Mouse (Mus musculus) megakaryocyte-erythroid progenitor cell, adult 5 weeks (primary cell): ENCODE data around the gene D17H6S53E. TPM values are rescaled to one million over a fixed set of nuclear protein-coding genes. Genes with fewer than 3 reads are reported as not detected.

ENCODE experiments used
- polyA plus RNA-seq: library from polyadenylated mRNA; stranded (reverse); fragments of >175 nt; gene quantifications from 2 replicates; pipeline ENCODE4 v1.2.3, GENCODE M21; 2012

The D17H6S53E gene
- polyA plus RNA-seq: 4.1 and 4.4 TPM in 2 replicates

DNA sequence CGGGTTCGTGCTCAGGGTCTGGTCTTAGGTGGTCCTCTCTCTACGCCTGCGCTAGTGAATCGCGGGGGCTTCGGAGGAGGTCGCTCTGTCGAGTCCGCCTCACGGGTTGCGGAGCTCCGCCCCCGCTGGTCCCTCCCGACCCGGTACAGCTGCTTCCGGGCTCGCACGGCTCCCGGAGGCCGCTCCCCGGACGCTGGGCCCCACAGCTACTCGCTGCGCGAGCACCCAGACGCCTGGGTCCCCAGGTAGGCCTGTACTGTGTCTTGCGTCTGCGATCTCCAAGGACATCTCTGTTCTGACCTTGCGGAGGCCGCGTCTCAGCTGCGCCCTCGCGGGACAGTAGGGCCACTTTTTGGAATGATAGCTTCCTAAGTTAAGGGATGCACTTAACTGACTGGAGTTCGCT lies at the start of gene D17H6S53E:
TSS of gene D17H6S53E (plus strand) at position 168 of the 406 bp plus-strand sequence.

DNA sequence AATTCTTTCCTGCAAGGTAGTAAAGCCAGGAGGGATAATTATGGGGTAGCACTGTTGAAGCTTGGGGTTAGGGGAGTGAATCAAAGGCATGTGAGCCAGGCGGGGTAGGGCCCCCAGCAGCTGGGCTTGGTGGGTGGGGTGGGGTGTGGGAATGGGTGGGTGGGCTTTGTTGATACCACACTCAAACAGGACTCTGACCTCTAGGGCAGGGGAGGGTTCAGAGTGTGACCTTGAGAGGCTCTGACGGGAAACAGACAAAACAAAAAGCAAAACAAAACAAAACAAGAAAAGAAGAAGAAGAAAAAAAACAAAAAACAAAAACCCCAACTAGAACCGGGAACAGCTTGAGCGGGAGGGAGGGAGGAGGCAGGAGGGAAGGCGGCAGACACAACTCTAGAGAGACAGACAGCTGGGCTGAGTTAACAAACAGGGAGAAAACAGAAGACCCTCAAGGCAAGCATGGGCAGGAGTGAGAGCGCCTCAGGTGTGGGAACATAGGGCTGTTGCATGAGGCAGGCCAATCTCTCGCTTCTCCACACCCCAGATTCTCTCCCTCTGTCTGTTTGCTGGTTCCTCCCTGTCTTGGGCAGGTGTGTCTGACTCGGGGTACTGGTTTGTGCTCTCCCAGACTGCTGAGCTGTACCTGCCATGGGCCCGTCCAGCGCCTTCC lies 49.5 kb upstream of the D17H6S53E start, which contains the start of gene Ly6g6e:
TSS of gene Ly6g6e (plus strand) at position 396 of the 670 bp plus-strand sequence.

DNA sequence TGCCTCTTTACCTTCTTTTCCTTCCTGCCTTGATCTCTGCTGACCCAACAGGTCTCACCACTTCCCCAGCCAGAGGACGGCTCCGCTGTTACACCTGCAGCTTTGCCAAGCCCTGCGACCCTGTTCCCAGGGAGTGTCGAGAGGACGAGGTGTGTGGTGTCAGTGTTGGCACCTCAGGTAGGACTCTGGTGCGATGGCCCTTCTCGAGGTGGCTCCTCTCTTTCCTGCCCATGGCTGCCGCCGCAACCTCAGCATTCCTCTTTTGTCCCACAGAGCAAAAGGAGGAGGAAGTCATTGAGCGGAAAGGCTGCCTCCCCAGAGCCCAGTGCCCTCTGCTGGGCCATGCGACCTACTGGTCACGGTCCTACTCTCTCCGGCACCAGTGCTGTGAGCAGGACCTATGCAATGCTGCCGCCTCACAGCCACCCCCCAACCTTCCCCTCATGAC lies 48.4 kb upstream of the D17H6S53E start, which contains the start of gene Ly6g6d:
TSS of gene Ly6g6d (minus strand) at position 280 of the 448 bp plus-strand sequence.

DNA sequence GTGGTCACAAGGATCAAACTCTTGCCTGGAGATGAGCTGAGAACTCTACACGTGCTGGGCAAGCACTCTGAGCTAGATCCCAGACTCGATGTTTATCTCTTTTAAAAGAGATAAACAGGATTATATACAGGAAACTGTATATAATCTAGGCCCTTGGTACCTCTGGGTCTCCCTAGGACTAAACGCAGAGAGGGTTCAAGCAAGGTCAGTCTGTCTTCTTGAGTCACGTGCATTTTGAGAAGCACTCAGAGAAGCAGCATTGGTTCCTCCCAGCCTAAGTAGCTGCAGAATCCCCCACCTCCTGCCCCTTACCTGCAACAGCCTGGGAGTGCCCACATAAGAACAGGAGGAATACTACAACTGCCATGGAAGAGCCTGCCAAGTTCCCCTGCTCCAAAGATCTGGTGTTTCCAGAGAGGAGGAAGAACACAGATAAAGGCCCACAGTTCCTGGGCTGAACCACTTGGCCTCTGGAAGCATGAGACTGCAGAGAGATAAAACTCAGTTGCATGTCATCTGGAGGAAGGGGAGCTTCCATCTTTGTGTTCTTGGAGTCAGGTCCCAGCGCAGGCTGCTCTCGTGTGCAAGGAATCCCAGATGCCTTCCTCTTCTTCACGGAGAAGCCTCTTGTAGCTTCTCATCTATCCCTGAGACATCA lies 40.8 kb upstream of the D17H6S53E start, which contains the start of gene Ly6g6f:
TSS of gene Ly6g6f (minus strand) at position 403 of the 658 bp plus-strand sequence.

DNA sequence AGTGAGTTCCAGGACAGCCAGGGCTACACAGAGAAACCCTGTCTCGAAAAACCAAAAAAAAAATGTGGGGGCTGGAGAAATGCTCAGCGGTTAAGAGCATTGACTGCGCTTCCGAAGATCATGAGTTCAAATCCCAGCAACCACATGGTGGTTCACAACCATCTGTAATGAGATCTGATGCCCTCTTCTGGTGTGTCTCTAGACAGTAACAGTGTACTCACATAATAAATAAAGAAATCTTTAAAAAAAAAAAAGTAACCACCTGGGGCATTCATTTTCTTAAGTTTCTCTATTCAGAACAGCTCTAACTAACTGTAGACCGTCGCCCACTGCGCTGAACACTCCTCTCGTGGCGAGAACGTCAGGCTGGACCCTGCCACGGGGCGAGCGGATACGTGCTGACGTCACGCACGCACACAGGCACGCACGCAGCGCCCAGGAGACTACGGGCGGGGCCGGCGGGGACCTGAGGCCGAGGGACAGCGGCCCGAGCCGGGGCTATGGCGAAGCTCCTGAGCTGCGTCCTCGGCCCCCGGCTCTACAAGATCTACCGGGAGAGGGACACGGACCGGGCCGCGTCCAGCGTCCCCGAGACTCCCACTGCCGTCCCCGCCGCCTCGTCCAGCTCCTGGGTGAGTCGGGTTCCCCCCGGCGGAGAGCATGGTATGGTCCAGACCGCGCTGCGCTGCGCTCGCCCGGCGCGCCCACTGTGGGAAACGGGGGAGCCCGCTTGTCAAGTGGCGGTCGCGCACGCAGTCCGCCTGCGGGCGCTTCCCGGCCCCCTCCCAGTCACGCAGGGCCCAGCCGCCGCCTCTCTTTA lies 37.1 kb upstream of the D17H6S53E start, which contains the start of gene Abhd16a:
TSS of gene Abhd16a (plus strand) at position 439 of the 820 bp plus-strand sequence.

DNA sequence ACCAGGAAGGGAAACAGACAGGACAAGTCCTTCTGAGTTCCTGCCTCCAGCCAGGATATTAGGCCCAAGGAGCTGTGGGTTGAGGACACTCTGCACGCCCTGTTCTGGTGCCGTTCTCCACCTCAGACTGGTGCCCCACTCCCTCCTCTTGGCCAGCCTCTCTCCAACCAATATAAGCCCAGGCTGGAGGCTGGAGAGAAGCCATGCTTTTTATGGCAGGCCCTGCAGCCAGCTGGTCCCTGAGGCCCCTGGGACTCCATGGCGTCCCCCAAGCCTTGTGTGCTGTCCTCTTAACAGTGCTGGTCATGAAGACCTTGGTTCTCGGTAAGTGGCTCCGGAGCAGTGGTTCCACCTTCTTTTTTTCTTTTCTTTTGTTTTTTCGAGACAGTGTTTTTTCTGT lies 18.1 kb upstream of the D17H6S53E start, which contains the start of gene Ly6g5c:
TSS of gene Ly6g5c (plus strand) at position 183 of the 400 bp plus-strand sequence.

DNA sequence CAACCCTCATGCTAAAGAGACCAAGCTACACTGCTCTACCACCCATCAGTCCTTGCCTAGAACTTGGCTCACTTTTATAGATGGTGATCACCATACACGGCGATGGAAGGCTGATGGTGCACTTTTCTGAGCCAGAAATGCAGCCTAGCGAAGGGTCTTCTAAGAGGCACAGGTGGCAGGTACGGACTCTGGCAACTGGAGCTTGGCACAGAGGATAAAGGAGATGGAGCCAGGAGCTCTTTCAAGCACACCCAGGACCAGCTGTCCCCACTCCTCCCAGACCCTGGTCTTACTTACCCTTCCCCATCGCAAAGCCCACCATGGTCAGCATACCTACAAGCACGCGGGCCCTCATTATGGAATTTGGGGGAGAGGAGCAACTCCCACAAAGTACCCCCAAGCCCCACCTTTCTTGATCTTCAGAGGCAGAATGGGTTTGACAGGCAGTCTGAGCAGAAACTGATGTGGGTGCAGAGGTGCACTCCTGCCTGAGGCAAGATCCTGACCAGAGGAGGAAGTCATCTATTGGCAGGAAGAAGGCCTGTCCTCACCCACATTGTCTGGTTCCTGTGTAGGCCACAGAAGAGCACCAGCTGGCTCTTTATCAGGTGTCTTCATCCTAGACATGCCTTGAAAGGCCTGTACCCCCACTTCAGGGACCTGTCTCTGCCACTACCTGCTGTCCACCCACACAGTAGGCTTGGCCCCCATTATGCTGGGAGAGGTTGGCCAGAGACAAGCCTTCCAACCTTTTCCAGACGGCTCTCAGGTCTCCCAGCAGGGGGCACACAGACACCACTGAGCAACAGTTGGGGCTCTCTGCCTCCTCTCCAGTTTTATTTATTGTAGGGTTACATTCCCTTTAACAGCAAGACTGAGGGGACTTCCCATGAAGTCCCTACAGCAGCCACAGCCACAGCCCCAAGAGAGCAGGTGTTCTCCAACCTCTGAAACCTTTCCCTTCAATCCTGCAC lies 10.8 kb upstream of the D17H6S53E start, which contains the start of gene Ly6g5b:
TSS of gene Ly6g5b (minus strand) at position 383 of the 974 bp plus-strand sequence.

DNA sequence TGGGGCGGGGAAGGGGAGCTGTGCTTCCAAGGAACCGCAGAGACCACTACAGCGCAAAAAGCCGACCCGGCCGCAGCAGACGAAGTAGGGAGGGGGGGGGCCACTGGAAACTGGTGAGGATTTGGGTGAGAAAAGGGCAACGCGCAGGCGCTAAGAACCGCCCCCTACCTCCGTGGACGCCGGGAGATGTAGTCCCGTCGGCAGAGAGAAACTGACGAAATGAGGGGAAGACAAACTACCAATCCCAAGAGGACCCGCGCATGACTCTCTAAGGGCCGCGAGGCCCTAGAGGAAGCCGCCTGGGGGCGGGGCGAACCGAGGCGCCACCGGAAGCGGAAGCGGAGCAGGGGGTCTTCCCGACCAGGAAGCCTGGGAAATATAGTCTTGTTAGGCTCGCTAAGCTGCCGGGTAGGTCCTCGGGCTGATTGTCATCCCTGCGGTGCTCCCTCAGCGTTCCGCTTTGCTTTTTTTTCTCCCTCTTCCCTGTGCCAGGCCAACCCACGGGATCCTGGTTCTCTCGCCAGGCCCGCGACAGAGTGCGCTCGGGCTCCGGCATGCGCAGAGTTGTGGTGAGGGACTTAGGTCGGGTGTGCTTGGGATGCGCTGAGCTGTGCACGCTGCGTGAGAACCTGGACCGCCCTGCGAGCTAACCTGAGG lies 4.9 kb upstream of the D17H6S53E start, which contains the start of gene Gpank1:
TSS of gene Gpank1 (plus strand) at position 313 of the 657 bp plus-strand sequence.

DNA sequence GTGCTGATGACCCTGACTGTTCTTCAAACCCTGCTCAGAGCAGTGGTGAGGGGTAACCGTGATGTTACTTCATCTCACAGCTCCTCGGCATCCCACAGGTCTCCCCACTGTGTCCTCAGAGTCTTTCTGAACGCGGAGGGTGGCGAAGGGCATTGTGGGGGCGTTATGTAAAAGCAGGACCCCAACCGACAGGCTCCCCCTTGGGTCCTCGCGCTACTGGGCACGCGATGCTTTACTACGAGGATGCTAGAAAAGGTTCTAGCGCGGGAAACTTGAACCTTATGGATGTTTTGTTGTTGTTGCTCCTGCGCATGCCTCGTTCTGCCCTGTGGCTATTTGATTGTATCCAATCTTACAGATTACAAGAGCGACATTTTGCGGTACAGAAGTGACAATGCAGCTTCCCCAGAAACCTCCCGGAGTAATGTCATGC lies 4.3 kb upstream of the D17H6S53E start, which contains the start of gene Csnk2b:
TSS of gene Csnk2b (minus strand) at position 183 of the 433 bp plus-strand sequence.

DNA sequence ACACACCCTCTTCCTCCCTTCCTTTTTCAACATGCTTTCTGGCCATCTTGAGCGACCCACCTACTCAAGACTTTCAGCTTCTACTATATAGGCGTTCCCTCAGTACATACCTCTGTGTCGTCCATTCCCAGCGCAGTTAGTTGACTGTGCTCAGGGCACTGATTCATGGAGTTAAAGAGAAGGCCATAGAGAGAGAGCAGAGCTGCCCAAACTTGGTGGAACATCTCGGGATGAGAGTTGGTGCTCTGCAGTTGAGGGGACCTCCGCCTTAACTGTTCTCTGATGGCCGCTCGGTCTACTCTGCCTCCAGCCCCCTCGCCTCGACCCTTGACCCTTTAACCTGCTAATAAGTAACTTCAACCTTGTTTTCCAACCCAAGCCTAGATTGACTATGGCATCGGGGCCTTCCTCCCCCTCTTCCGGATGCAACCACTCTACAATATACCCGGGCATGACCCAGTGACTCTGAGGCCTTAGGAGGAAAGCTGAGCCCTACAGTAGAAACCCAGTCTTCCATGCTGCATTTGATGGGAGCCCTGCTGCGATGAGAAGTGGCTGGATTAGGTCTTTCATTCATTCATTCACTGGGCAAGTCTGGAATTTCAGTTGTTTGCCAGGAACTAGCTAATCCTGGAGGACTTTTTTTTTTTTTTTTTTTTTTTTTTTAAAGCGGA lies 5.5 kb downstream of the D17H6S53E start, which contains the start of gene Apom:
TSS of gene Apom (minus strand) at position 551 of the 674 bp plus-strand sequence.

DNA sequence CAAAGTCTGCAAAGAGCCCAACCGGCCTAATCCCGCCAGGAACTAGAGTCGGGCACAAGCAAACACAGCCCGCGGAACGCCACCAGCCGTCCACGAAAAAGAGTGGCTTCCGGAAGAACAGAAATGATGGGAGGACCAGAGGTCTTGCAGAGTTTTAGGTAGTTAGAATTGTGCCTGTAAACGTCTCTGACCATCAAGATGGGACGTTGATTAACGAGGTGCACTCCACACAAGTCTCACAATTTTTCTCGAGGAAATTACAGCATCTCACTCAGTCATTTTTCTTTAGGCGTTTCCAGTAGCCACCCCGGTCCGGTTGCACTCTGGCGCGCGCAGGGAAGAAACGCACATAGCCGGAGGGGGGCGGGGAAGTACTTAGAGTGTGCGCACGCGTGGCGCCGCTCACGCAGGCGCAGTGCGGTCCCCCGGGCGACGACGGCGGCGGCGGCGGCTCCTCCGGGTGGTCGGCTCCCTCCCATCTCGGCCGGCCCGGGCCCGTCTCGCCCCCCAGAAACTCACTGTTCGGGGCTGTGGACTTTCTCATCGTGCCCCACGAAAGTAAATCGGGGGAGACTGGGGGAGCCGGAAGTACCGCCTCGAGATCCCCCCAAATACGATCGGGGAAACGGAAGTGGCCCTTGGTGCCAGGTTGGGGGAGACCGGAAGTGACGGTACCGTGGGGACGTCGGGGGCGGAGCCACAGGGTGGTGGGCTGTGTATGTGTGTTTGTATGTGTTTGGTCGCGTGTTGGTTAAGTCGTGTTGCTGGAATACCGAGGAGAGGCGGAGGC lies 8.8 kb downstream of the D17H6S53E start, which contains the start of gene Bag6:
TSS of gene Bag6 (plus strand) at position 378 of the 790 bp plus-strand sequence.

DNA sequence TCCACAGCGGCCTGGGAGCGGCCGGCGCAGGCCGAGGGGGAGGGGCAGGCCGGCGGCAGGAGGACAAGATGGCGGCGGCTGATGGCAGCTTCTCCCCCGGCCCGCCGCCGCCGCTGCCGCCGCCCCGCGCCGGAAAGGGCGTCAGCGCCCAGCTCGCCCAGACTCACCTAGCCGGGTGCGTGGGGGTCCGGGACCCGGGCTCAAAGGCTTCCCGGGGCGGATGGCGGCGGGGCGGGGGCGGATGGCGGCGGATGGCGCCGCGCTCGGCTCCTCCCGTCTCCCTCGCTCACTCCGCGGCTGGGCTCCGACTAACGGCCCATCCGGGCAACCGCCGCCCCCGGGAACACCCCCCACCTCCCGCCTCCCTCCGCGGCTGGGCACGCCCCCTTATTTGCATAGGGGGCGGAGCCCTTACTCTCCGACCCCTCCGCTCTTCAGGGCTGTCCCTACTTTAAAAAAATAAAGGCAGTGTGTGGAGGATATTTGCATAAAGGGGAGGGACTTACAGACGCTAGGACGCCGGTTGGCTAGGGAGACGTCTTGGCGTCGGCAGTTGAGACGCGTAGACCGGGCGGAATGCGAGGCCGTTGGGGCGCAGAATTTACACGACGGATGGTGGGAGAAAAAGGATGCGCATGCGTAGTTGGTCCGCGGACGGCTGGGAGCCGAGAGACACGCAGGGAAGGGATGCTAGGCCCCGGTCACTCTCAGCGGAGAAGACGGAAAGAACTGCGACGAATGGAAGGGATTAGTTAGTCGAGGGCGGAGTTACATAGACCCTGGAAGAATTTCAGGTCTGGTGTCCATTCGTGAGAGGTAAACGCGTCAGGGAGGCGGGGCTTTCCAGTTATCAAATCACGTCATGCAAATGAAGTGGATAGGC lies 38.6 kb downstream of the D17H6S53E start, which contains the start of gene Prrc2a:
TSS of gene Prrc2a (minus strand) at position 330 of the 883 bp plus-strand sequence.

DNA sequence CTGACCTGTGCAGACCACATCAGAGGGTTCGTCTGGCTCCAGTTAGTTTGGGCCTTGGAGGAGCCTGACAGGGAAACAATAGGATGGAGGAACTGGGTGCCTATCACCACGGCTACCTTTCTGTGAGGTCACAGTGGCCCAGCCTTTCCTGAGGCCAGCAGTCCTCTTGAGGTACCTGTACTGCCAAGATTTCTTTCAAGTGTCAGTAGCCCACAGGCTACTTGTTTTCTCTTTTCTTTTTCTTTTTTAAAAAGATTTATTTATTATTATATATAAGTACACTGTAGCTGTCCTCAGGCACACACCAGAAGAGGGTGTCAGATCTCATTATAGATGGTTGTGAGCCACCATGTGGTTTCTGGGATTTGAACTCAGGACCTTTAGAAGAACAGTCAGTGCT lies 49.8 kb downstream of the D17H6S53E start, which contains the start of gene Aif1:
TSS of gene Aif1 (minus strand) at position 101 of the 400 bp plus-strand sequence.

